Comparison of ENCODE assay signal across 8 mouse cellular contexts in the genomic region with DNA sequence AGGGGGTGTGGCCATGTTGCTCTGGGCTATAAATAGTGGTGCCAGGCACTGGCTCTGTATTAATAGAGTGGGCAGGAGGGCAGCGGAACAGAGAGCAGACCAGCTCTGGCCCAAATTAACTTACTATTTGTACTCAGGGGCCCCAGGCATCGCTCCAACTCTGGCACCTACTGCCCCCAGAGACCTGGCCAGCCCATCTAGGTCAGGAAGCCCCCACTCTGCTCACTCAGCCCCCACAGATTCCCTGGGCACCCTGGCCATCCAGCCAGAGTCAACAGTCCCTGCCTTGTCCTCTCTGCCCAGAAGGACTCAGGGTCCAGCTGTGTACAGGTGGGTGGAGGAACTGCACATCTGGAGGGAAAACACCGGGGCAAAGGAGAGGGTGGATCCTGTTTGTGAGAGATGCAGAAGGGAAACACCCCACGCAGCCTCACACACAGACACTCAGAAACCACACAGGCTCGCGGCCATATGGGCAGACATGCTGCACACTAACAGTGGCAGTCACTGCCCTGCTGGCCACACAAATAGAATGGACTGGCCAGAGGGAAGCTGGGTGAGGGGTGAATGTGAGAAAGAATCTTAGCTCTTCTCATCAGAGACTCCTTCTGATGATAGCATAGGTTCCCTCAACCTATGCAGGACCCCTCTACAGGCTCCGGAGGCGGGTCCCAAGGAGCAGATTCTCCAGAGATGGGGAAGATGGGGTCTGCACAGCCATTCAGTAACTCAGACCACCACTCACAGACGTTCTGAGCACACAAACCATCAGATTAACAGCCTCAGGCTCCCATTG. TPM values are rescaled to one million over a fixed set of nuclear protein-coding genes. Genes with fewer than 3 reads are reported as not detected.
DNase-seq lines count a peak whose midpoint lies in the region; ATAC-seq and TF ChIP-seq lines count a peak whose summit lies in the region.

No protein-coding gene starts in this region.

- H3K27ac ChIP-seq in lung, embryonic 14.5 days (ENCODE audit: low read depth), result peak overlapping the region; percentile 43
- H3K27ac ChIP-seq in embryonic fibroblast, embryonic 13.5 days (ENCODE audit: insufficient read depth, low read length), result no peak overlapping the region
- peak overlapping the region; percentile 75 for H3K27ac ChIP-seq in hindbrain, postnatal 0 days
- peak overlapping the region; percentile 86 for H3K27ac ChIP-seq in midbrain, embryonic 13.5 days

- WGBS in lung, embryonic 14.5 days, result 13% methylated on average over 9 of the region's 9 CpGs
- 9% methylated on average over 9 of the region's 9 CpGs for WGBS in hindbrain, postnatal 0 days
- WGBS in midbrain, embryonic 13.5 days, result 15% methylated on average over 9 of the region's 9 CpGs

- TF ChIP-seq CTCF in lung, embryonic 14.5 days (IDR thresholded peaks at IDR 0.05; ENCODE audit: low read depth), result no peak
- no peak for TF ChIP-seq CTCF in embryonic fibroblast, embryonic 13.5 days (IDR thresholded peaks at IDR 0.05; ENCODE audit: borderline replicate concordance, insufficient read depth, low read length)
- no peak for TF ChIP-seq CTCF in hindbrain, postnatal 0 days (IDR thresholded peaks at IDR 0.05; ENCODE audit: low read depth)

- H3K4me3 ChIP-seq in lung, embryonic 14.5 days (ENCODE audit: low read depth, low read length), result peak overlapping the region; percentile 67
- H3K4me3 ChIP-seq in embryonic fibroblast, embryonic 13.5 days (ENCODE audit: insufficient read depth, low read length), result peak overlapping the region; percentile 51
- H3K4me3 ChIP-seq in hindbrain, postnatal 0 days (ENCODE audit: low read length), result peak overlapping the region; percentile 73
- peak overlapping the region; percentile 86 for H3K4me3 ChIP-seq in midbrain, embryonic 13.5 days (replicated peaks)

- H3K9me3 ChIP-seq in lung, embryonic 14.5 days (ENCODE audit: low read depth, low read length), result no peaks in the 10 kb centered on the region
- H3K9me3 ChIP-seq in hindbrain, postnatal 0 days (ENCODE audit: low read length), result no peaks in the 10 kb centered on the region
- no peaks in the 10 kb centered on the region for H3K9me3 ChIP-seq in midbrain, embryonic 13.5 days

- peak overlapping the region; percentile 84 for H3K4me2 ChIP-seq in lung, embryonic 14.5 days
- H3K4me2 ChIP-seq in hindbrain, postnatal 0 days (ENCODE audit: low read depth, low read length), result peak overlapping the region; percentile 71
- H3K4me2 ChIP-seq in midbrain, embryonic 13.5 days (replicated peaks), result peak overlapping the region; percentile 92

- H3K9ac ChIP-seq in lung, embryonic 14.5 days, result peak overlapping the region; percentile 72
- H3K9ac ChIP-seq in hindbrain, postnatal 0 days (replicated peaks; ENCODE audit: low read length), result peak overlapping the region; percentile 58
- peak overlapping the region; percentile 93 for H3K9ac ChIP-seq in midbrain, embryonic 13.5 days (replicated peaks)

- H3K27me3 ChIP-seq in lung, embryonic 14.5 days (ENCODE audit: insufficient read depth, low read length), result no peaks in the 10 kb centered on the region
- no peaks in the 10 kb centered on the region for H3K27me3 ChIP-seq in hindbrain, postnatal 0 days (ENCODE audit: insufficient read depth, low read length)
- H3K27me3 ChIP-seq in midbrain, embryonic 13.5 days, result no peaks in the 10 kb centered on the region

- ATAC-seq in lung, embryonic 14.5 days (ENCODE audit: insufficient read depth), result peak; percentile 15; the same call in 1 of the 2 replicates
- ATAC-seq in hindbrain, postnatal 0 days, result peak; percentile 33
- ATAC-seq in midbrain, embryonic 13.5 days, result peak; percentile 40

- H3K36me3 ChIP-seq in lung, embryonic 14.5 days (ENCODE audit: insufficient read depth), result peaks cover 25% of the 10 kb centered on the region
- peaks cover 8% of the 10 kb centered on the region; the same call in 1 of the 2 replicates for H3K36me3 ChIP-seq in hindbrain, postnatal 0 days (ENCODE audit: insufficient read depth, low read length)
- peaks cover 28% of the 10 kb centered on the region for H3K36me3 ChIP-seq in midbrain, embryonic 13.5 days

- peaks cover 25% of the 10 kb centered on the region for H3K4me1 ChIP-seq in lung, embryonic 14.5 days (ENCODE audit: insufficient read depth)
- peaks cover 23% of the 10 kb centered on the region for H3K4me1 ChIP-seq in embryonic fibroblast, embryonic 13.5 days (ENCODE audit: control insufficient read depth, insufficient read depth, low read length)
- peaks cover 62% of the 10 kb centered on the region for H3K4me1 ChIP-seq in hindbrain, postnatal 0 days (ENCODE audit: insufficient read depth, low read length)
- H3K4me1 ChIP-seq in midbrain, embryonic 13.5 days (replicated peaks), result peaks cover 76% of the 10 kb centered on the region

- DNase-seq in lung, embryonic 14.5 days, result no peak
- DNase-seq in lung, postnatal 14 days, result no peak
- DNase-seq in adipocyte (ENCODE audit: low spot score), result peak; percentile 71
- DNase-seq in hindbrain, postnatal 0 days (ENCODE audit: low spot score), result peak; percentile 62
- no peak for DNase-seq in spleen, adult 18-20 months
- no peak for DNase-seq in urinary bladder, postnatal 10 days (ENCODE audit: low spot score)

- TF ChIP-seq POLR2A in embryonic fibroblast, embryonic 13.5 days (IDR thresholded peaks at IDR 0.05; ENCODE audit: low read depth, low read length), result peak; percentile 29; the same call in 1 of the 2 replicates

RNA-seq across cellular contexts. Expression of a gene that starts 14.4 kb away (rescaled TPM):
- 30.7 and 35.0 TPM in 2 replicates for polyA plus RNA-seq in lung, embryonic 14.5 days (2014; fragmentation: Nextera tagmentation; extraction: Ambion mirVana)
- polyA plus RNA-seq in embryonic fibroblast, embryonic 13.5 days (2011; ENCODE audit: insufficient read length, low read depth, missing spikeins), result 61.2 and 68.8 TPM in 2 replicates
- total RNA-seq in hindbrain, postnatal 0 days (2014; rRNA removed), result 114 and 152 TPM in 2 replicates
- 31.9 and 35.3 TPM in 2 replicates for polyA plus RNA-seq in hindbrain, postnatal 0 days (2015; fragmentation: Nextera tagmentation; extraction: Ambion mirVana)
- polyA plus RNA-seq in midbrain, embryonic 13.5 days (2015; fragmentation: Nextera tagmentation; extraction: Ambion mirVana), result 47.9 and 55.5 TPM in 2 replicates

RNA-seq across cellular contexts. Expression of a gene that starts 47.1 kb away (rescaled TPM):
- polyA plus RNA-seq in lung, embryonic 14.5 days (2014; fragmentation: Nextera tagmentation; extraction: Ambion mirVana), result 224 and 239 TPM in 2 replicates
- polyA plus RNA-seq in embryonic fibroblast, embryonic 13.5 days (2011; ENCODE audit: insufficient read length, low read depth, missing spikeins), result 255 and 260 TPM in 2 replicates
- 77.1 and 88.4 TPM in 2 replicates for total RNA-seq in hindbrain, postnatal 0 days (2014; rRNA removed)
- polyA plus RNA-seq in hindbrain, postnatal 0 days (2015; fragmentation: Nextera tagmentation; extraction: Ambion mirVana), result 102 and 109 TPM in 2 replicates
- polyA plus RNA-seq in midbrain, embryonic 13.5 days (2015; fragmentation: Nextera tagmentation; extraction: Ambion mirVana), result 142 and 145 TPM in 2 replicates

RNA-seq across cellular contexts. Expression of a gene that starts 47.2 kb away (rescaled TPM):
- polyA plus RNA-seq in lung, embryonic 14.5 days (2014; fragmentation: Nextera tagmentation; extraction: Ambion mirVana), result 103 and 106 TPM in 2 replicates
- polyA plus RNA-seq in embryonic fibroblast, embryonic 13.5 days (2011; ENCODE audit: insufficient read length, low read depth, missing spikeins), result 128 and 132 TPM in 2 replicates
- 56.0 and 61.6 TPM in 2 replicates for total RNA-seq in hindbrain, postnatal 0 days (2014; rRNA removed)
- 142 and 144 TPM in 2 replicates for polyA plus RNA-seq in hindbrain, postnatal 0 days (2015; fragmentation: Nextera tagmentation; extraction: Ambion mirVana)
- 171 and 183 TPM in 2 replicates for polyA plus RNA-seq in midbrain, embryonic 13.5 days (2015; fragmentation: Nextera tagmentation; extraction: Ambion mirVana)

RNA-seq across cellular contexts. Expression of a gene that starts 47.5 kb away (rescaled TPM):
- not detected in 2 replicates for polyA plus RNA-seq in lung, embryonic 14.5 days (2014; fragmentation: Nextera tagmentation; extraction: Ambion mirVana)
- polyA plus RNA-seq in embryonic fibroblast, embryonic 13.5 days (2011; ENCODE audit: insufficient read length, low read depth, missing spikeins), result not detected in 2 replicates
- not detected in 2 replicates for total RNA-seq in hindbrain, postnatal 0 days (2014; rRNA removed)
- polyA plus RNA-seq in hindbrain, postnatal 0 days (2015; fragmentation: Nextera tagmentation; extraction: Ambion mirVana), result not detected in 2 replicates
- polyA plus RNA-seq in midbrain, embryonic 13.5 days (2015; fragmentation: Nextera tagmentation; extraction: Ambion mirVana), result not detected in 2 replicates

Comparison
In these comparisons a context has a peak if more than half of its experiments do, and no peak if none do; other contexts are left out.
1. DNase-seq: peak in adipocyte (single experiment) and hindbrain, postnatal 0 days (single experiment); none in lung, embryonic 14.5 days (single experiment), lung, postnatal 14 days (single experiment), spleen, adult 18-20 months (0 of 2) and urinary bladder, postnatal 10 days (single experiment).
2. Peak in every context shown above with its lines, with median percentiles within 50 percentile points of each other: ATAC-seq, H3K4me2 ChIP-seq, H3K4me3 ChIP-seq and H3K9ac ChIP-seq.